Mouse (Mus musculus): ENCODE data around the gene Tmc6. TPM values are rescaled to one million over a fixed set of nuclear protein-coding genes. Genes with fewer than 3 reads are reported as not detected.

The Tmc6 gene
- 2.4 and 3.6 TPM in 2 replicates for polyA plus RNA-seq (2014; fragmentation: Nextera tagmentation; extraction: Ambion mirVana)

DNA sequence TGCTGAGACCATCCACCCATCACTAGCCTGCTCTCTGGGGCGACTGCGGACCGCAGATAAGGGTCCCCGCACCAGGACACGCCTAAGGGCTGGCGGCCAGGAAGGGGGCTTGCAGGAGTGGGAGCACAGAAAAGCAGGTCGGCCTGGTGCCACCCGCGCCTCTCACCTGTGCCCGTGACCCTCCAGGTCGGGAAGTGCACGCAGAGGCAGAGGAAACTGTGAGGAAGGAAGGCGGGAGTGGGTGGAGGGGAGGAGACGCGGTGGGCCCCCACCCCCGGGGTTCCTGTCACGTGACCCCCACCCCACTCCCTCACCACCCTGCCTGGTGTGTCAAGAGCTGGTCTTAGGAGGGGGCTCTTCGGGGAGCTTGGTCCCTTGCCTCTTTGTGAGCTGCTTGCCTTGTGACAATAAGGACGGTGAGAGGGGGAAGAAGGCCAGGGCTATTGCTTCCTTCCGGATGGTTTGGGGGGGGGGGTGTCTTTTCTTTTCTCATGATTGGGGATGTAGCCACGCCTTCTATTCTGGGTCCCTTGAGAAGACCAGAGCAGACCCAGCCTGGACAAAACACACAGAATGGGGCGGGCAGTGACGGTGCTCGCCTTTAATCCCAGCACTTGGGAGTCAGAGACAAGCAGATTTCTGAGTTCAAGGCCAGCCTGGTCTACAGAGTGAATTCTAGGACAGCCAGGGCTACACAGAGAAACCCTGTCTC, at the start of gene Tmc6, which contains the start of gene Tmc8:
TSS of gene Tmc6 (minus strand) at position 206 of the 712 bp plus-strand sequence.
TSS of gene Tmc8 (plus strand) at position 84 of the 712 bp plus-strand sequence.
- Histone ChIP-seq H3K36me3 (ENCODE audit: control insufficient read depth, insufficient read depth, low read length) (no peaks in the 10 kb centered on the region), H3K4me3 (replicated peaks; ENCODE audit: low read depth, low read length) (peak within 1 kb of the TSS; percentile 19; the same call in 1 of the 2 replicates), H3K27ac (replicated peaks; ENCODE audit: low read depth, low read length) (no peak within 1 kb of the TSS), H3K9me3 (ENCODE audit: control insufficient read depth, low read length) (no peaks in the 10 kb centered on the region), H3K27me3 (ENCODE audit: control insufficient read depth, insufficient read depth, low read length) (peaks cover 28% of the 10 kb centered on the region), H3K4me1 (ENCODE audit: control insufficient read depth, insufficient read depth, low read length) (peaks cover 20% of the 10 kb centered on the region), H3K9ac (replicated peaks; ENCODE audit: low read length) (peak within 1 kb of the TSS; percentile 34; the same call in 1 of the 2 replicates), H3K4me2 (ENCODE audit: low read length) (peak within 1 kb of the TSS; percentile 53)
- DNase-seq (no peak), ATAC-seq (ENCODE audit: low FRiP score, low TSS enrichment) (no peak)
- WGBS: 43% methylated on average over 24 of the region's 24 CpGs

DNA sequence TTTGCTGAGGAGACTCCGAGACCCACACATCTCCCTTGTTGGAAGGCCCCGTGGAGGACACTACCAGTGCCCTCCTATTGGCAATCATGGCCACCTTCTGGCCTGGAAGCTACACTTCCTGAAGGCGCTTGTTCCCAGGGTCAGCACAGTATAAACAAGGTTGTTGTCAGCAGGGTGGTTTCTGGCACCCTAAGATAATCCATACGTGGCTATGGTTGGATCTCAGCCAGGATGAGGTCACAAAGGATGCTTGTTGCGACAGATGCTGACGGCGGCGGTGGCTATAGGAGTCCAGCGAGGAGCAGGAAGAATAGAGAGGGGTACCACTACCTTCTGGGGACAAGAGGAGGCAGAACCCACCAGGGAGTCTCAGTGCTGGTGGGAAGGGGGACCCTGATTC, 48.4 kb upstream of the Tmc6 start:
- 84% methylated on average over 9 of the region's 9 CpGs for WGBS
- H3K4me2 ChIP-seq (ENCODE audit: low read length): no peak overlapping the region
- H3K9me3 ChIP-seq (ENCODE audit: control insufficient read depth, low read length): no peaks in the 10 kb centered on the region
- H3K27me3 ChIP-seq (ENCODE audit: control insufficient read depth, insufficient read depth, low read length): no peaks in the 10 kb centered on the region
- no peak overlapping the region for H3K4me3 ChIP-seq (replicated peaks; ENCODE audit: low read depth, low read length)
- DNase-seq (no peak), ATAC-seq (ENCODE audit: low FRiP score, low TSS enrichment) (no peak)
- peaks cover 10% of the 10 kb centered on the region for H3K4me1 ChIP-seq (ENCODE audit: control insufficient read depth, insufficient read depth, low read length)
- no peak overlapping the region for H3K27ac ChIP-seq (replicated peaks; ENCODE audit: low read depth, low read length)
- no peaks in the 10 kb centered on the region for H3K36me3 ChIP-seq (ENCODE audit: control insufficient read depth, insufficient read depth, low read length)
- no peak overlapping the region for H3K9ac ChIP-seq (replicated peaks; ENCODE audit: low read length)

GRCm38 (mm10) chr11:117829671-117830215, 47.7 kb upstream of the Tmc6 start:
- Histone ChIP-seq H3K27ac (replicated peaks; ENCODE audit: low read depth, low read length) (no peak overlapping the region), H3K4me3 (replicated peaks; ENCODE audit: low read depth, low read length) (no peak overlapping the region), H3K4me2 (ENCODE audit: low read length) (no peak overlapping the region), H3K27me3 (ENCODE audit: control insufficient read depth, insufficient read depth, low read length) (no peaks in the 10 kb centered on the region), H3K9ac (replicated peaks; ENCODE audit: low read length) (no peak overlapping the region), H3K9me3 (ENCODE audit: control insufficient read depth, low read length) (no peaks in the 10 kb centered on the region), H3K4me1 (ENCODE audit: control insufficient read depth, insufficient read depth, low read length) (peaks cover 17% of the 10 kb centered on the region), H3K36me3 (ENCODE audit: control insufficient read depth, insufficient read depth, low read length) (no peaks in the 10 kb centered on the region)
- ATAC-seq (ENCODE audit: low FRiP score, low TSS enrichment): no peak
- WGBS: 92% methylated on average over 2 of the region's 2 CpGs
- no peak for DNase-seq

DNA sequence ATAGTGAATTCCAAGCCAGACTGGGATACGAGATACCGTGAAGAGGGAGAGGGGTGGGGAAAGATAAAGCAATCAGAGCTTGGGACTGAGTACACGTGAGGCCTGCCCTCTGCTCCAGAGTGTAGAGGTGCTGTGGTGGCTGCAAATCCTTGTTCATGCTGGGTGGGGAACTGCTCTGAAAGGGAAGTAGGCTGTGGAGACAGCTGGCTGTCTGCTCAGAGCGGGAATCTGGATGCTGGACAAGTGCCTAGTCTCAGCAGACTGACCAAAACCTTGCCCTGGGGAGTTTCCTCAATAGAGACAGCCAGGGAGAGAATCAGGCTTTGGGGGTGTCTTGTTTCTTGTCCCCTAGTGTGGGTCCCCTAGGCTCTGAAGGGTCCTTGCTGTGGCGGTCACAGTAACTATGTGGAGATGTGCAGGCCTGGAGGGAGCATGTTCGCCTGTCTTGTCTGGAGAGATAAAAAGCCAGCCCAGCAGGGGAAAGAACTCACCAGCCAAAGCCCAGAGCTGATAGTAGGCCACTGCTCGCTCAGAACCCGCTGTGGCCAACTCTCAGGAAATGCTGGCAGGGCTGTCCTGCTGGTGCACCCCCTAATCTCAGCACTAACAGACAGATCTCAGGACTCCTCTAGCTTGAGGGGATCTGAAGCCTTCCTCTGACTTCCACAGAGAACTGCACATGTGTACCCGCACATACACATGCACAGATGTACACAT, 47.0 kb upstream of the Tmc6 start:
- no peaks in the 10 kb centered on the region for H3K9me3 ChIP-seq (ENCODE audit: control insufficient read depth, low read length)
- H3K27me3 ChIP-seq (ENCODE audit: control insufficient read depth, insufficient read depth, low read length): no peaks in the 10 kb centered on the region
- DNase-seq: peak; percentile 17
- WGBS: 51% methylated on average over 9 of the region's 9 CpGs
- no peak overlapping the region; the same call in 1 of the 2 replicates for H3K9ac ChIP-seq (replicated peaks; ENCODE audit: low read length)
- H3K27ac ChIP-seq (replicated peaks; ENCODE audit: low read depth, low read length): no peak overlapping the region
- no peak for ATAC-seq (ENCODE audit: low FRiP score, low TSS enrichment)
- no peaks in the 10 kb centered on the region for H3K36me3 ChIP-seq (ENCODE audit: control insufficient read depth, insufficient read depth, low read length)
- no peak overlapping the region for H3K4me2 ChIP-seq (ENCODE audit: low read length)
- H3K4me3 ChIP-seq (replicated peaks; ENCODE audit: low read depth, low read length): no peak overlapping the region
- H3K4me1 ChIP-seq (ENCODE audit: control insufficient read depth, insufficient read depth, low read length): peaks cover 17% of the 10 kb centered on the region

- ATAC-seq (ENCODE audit: low FRiP score, low TSS enrichment) (no peak), DNase-seq (peak; percentile 56)
- Histone ChIP-seq H3K9ac (replicated peaks; ENCODE audit: low read length) (no peak overlapping the region), H3K4me2 (ENCODE audit: low read length) (no peak overlapping the region), H3K36me3 (ENCODE audit: control insufficient read depth, insufficient read depth, low read length) (no peaks in the 10 kb centered on the region), H3K27me3 (ENCODE audit: control insufficient read depth, insufficient read depth, low read length) (no peaks in the 10 kb centered on the region), H3K4me1 (ENCODE audit: control insufficient read depth, insufficient read depth, low read length) (peaks cover 17% of the 10 kb centered on the region), H3K9me3 (ENCODE audit: control insufficient read depth, low read length) (no peaks in the 10 kb centered on the region), H3K4me3 (replicated peaks; ENCODE audit: low read depth, low read length) (no peak overlapping the region), H3K27ac (replicated peaks; ENCODE audit: low read depth, low read length) (no peak overlapping the region)
- WGBS: 81% methylated on average over 18 of the region's 18 CpGs
These were observed 46.3 kb upstream of the Tmc6 start for GRCm38 (mm10) chr11:117828149-117828887.

DNA sequence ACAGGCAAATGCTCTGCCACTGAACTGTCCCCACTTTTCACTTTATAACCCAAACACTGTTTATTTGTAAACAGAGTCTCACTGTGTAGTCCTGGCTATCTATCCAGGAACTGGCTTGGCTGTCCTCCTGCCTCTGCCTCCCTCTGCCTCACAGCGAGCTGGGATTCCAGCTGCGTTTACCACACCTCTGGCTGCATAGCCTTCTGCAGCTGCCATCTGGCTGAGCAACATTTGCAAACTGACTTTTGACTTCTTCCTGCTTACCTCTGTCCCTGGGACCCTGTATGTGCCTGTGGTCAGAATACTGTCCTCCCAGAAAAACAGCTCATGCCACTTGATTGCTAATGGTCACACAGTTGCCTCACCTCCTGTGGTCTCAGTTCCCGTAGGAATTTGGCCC, 45.4 kb upstream of the Tmc6 start:
- DNase-seq: no peak
- Histone ChIP-seq H3K27ac (replicated peaks; ENCODE audit: low read depth, low read length) (no peak overlapping the region), H3K36me3 (ENCODE audit: control insufficient read depth, insufficient read depth, low read length) (no peaks in the 10 kb centered on the region), H3K4me2 (ENCODE audit: low read length) (no peak overlapping the region), H3K9me3 (ENCODE audit: control insufficient read depth, low read length) (no peaks in the 10 kb centered on the region), H3K4me3 (replicated peaks; ENCODE audit: low read depth, low read length) (no peak overlapping the region), H3K4me1 (ENCODE audit: control insufficient read depth, insufficient read depth, low read length) (peaks cover 17% of the 10 kb centered on the region), H3K9ac (replicated peaks; ENCODE audit: low read length) (no peak overlapping the region), H3K27me3 (ENCODE audit: control insufficient read depth, insufficient read depth, low read length) (no peaks in the 10 kb centered on the region)
- no peak for ATAC-seq (ENCODE audit: low FRiP score, low TSS enrichment)
- WGBS: 77% methylated on average over 3 of the region's 3 CpGs

- Histone ChIP-seq H3K9ac (replicated peaks; ENCODE audit: low read length) (no peak overlapping the region), H3K4me1 (ENCODE audit: control insufficient read depth, insufficient read depth, low read length) (peaks cover 17% of the 10 kb centered on the region), H3K27me3 (ENCODE audit: control insufficient read depth, insufficient read depth, low read length) (no peaks in the 10 kb centered on the region), H3K9me3 (ENCODE audit: control insufficient read depth, low read length) (no peaks in the 10 kb centered on the region), H3K36me3 (ENCODE audit: control insufficient read depth, insufficient read depth, low read length) (no peaks in the 10 kb centered on the region), H3K4me3 (replicated peaks; ENCODE audit: low read depth, low read length) (no peak overlapping the region), H3K27ac (replicated peaks; ENCODE audit: low read depth, low read length) (no peak overlapping the region), H3K4me2 (ENCODE audit: low read length) (no peak overlapping the region)
- WGBS: 73% methylated on average over 8 of the region's 8 CpGs
- no peak for ATAC-seq (ENCODE audit: low FRiP score, low TSS enrichment)
- DNase-seq: no peak
These were observed 44.9 kb upstream of the Tmc6 start for GRCm38 (mm10) chr11:117826916-117827315.

DNA sequence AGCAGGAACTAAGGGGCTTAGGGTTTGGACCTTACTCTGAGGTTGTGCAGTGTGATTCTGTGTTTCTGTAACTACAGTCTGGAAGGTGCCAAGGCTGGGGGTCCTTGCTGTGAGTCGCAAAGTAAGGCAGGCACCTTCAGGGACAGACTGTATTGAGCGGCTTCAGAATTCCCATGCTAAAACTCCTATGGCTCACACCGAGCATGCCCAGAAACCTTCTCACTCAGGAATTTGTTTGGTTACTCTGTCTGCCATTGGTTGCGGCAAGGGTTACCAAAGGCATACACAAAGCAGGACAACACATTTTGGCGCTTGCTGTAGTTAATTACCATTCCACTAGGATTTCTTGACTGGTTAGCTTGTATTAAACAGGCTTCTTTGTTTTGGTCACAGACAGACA, 44.2 kb upstream of the Tmc6 start:
- H3K4me1 ChIP-seq (ENCODE audit: control insufficient read depth, insufficient read depth, low read length): peaks cover 17% of the 10 kb centered on the region
- H3K27ac ChIP-seq (replicated peaks; ENCODE audit: low read depth, low read length): peak overlapping the region; percentile 41
- peak overlapping the region; percentile 37 for H3K4me3 ChIP-seq (replicated peaks; ENCODE audit: low read depth, low read length)
- WGBS: 6% methylated on average over 5 of the region's 5 CpGs
- H3K4me2 ChIP-seq (ENCODE audit: low read length): peak overlapping the region; percentile 79
- DNase-seq (peak; percentile 35), ATAC-seq (ENCODE audit: low FRiP score, low TSS enrichment) (no peak)
- no peaks in the 10 kb centered on the region for H3K36me3 ChIP-seq (ENCODE audit: control insufficient read depth, insufficient read depth, low read length)
- H3K27me3 ChIP-seq (ENCODE audit: control insufficient read depth, insufficient read depth, low read length): no peaks in the 10 kb centered on the region
- H3K9ac ChIP-seq (replicated peaks; ENCODE audit: low read length): peak overlapping the region; percentile 57
- H3K9me3 ChIP-seq (ENCODE audit: control insufficient read depth, low read length): no peaks in the 10 kb centered on the region

Data from midbrain, embryonic 14.5 days (tissue).